Mouse (Mus musculus): Measurements from ENCODE around the gene Atg14. TPM values are rescaled to one million over a fixed set of nuclear protein-coding genes. Genes with fewer than 3 reads are reported as not detected.
"Not testable (repeated sequence)": the region's sequence is repeated elsewhere in the genome, so short reads cannot be mapped to it uniquely, and the experiment has no call there.

The Atg14 gene
- polyA plus RNA-seq, 1 experiment = 14.0 TPM

- TF ChIP-seq POLR2A (IDR thresholded peaks at IDR 0.05; ENCODE audit: borderline replicate concordance, low read depth, low read length) = no peak
- no peak for TF ChIP-seq CTCF (IDR thresholded peaks at IDR 0.05; ENCODE audit: low read depth, low read length)
- Histone ChIP-seq H3K4me1 (ENCODE audit: control insufficient read depth, insufficient read depth, low read length) (peaks cover 7% of the 10 kb centered on the region), H3K4me3 (ENCODE audit: insufficient read depth, low read length) (no peak overlapping the region), H3K27ac (ENCODE audit: insufficient read depth, low read depth, low read length) (no peak overlapping the region)
Measured at GRCm38 (mm10) chr14:47553380-47553779, 17.1 kb downstream of the Atg14 start.

GRCm38 (mm10) chr14:47551668-47552067 is 18.8 kb downstream of the Atg14 start:
- H3K4me1 ChIP-seq (ENCODE audit: control insufficient read depth, insufficient read depth, low read length) = peaks cover 7% of the 10 kb centered on the region
- no peak overlapping the region for H3K27ac ChIP-seq (ENCODE audit: insufficient read depth, low read depth, low read length)
- TF ChIP-seq POLR2A (IDR thresholded peaks at IDR 0.05; ENCODE audit: borderline replicate concordance, low read depth, low read length) (no peak), CTCF (IDR thresholded peaks at IDR 0.05; ENCODE audit: low read depth, low read length) (no peak)
- H3K4me3 ChIP-seq (ENCODE audit: insufficient read depth, low read length) = no peak overlapping the region

- no peak overlapping the region for H3K4me3 ChIP-seq (ENCODE audit: insufficient read depth, low read length)
- H3K4me1 ChIP-seq (ENCODE audit: control insufficient read depth, insufficient read depth, low read length) = peaks cover 25% of the 10 kb centered on the region
- no peak for TF ChIP-seq POLR2A (IDR thresholded peaks at IDR 0.05; ENCODE audit: borderline replicate concordance, low read depth, low read length)
- TF ChIP-seq CTCF (IDR thresholded peaks at IDR 0.05; ENCODE audit: low read depth, low read length) = no peak
- H3K27ac ChIP-seq (ENCODE audit: insufficient read depth, low read depth, low read length) = no peak overlapping the region
Measured at GRCm38 (mm10) chr14:47544877-47545276, 25.6 kb downstream of the Atg14 start.

- H3K4me1 ChIP-seq (ENCODE audit: control insufficient read depth, insufficient read depth, low read length) = peaks cover 25% of the 10 kb centered on the region
- no peak overlapping the region for H3K27ac ChIP-seq (ENCODE audit: insufficient read depth, low read depth, low read length)
- H3K4me3 ChIP-seq (ENCODE audit: insufficient read depth, low read length) = no peak overlapping the region
- TF ChIP-seq POLR2A (IDR thresholded peaks at IDR 0.05; ENCODE audit: borderline replicate concordance, low read depth, low read length) (no peak), CTCF (IDR thresholded peaks at IDR 0.05; ENCODE audit: low read depth, low read length) (no peak)
Measured at GRCm38 (mm10) chr14:47544286-47544685, 26.2 kb downstream of the Atg14 start.

- Histone ChIP-seq H3K4me3 (ENCODE audit: insufficient read depth, low read length) (0 out of 2 replicates have a peak overlapping the region, but pooled peaks have one; percentile 15), H3K4me1 (ENCODE audit: control insufficient read depth, insufficient read depth, low read length) (peaks cover 25% of the 10 kb centered on the region), H3K27ac (ENCODE audit: insufficient read depth, low read depth, low read length) (peak overlapping the region; percentile 61)
- TF ChIP-seq POLR2A (IDR thresholded peaks at IDR 0.05; ENCODE audit: borderline replicate concordance, low read depth, low read length) (no peak), CTCF (IDR thresholded peaks at IDR 0.05; ENCODE audit: low read depth, low read length) (no peak)
Measured at GRCm38 (mm10) chr14:47542283-47542682, 28.2 kb downstream of the Atg14 start.

- Histone ChIP-seq H3K4me3 (ENCODE audit: insufficient read depth, low read length) (no peak overlapping the region), H3K27ac (ENCODE audit: insufficient read depth, low read depth, low read length) (peak overlapping the region; percentile 61), H3K4me1 (ENCODE audit: control insufficient read depth, insufficient read depth, low read length) (peaks cover 25% of the 10 kb centered on the region)
- TF ChIP-seq POLR2A (IDR thresholded peaks at IDR 0.05; ENCODE audit: borderline replicate concordance, low read depth, low read length) (no peak), CTCF (IDR thresholded peaks at IDR 0.05; ENCODE audit: low read depth, low read length) (no peak)
Measured at GRCm38 (mm10) chr14:47541325-47541948, 29.0 kb downstream of the Atg14 start.

GRCm38 (mm10) chr14:47535096-47535495 is 35.4 kb downstream of the Atg14 start:
- Histone ChIP-seq H3K4me3 (ENCODE audit: insufficient read depth, low read length) (no peak overlapping the region), H3K4me1 (ENCODE audit: control insufficient read depth, insufficient read depth, low read length) (peaks cover 16% of the 10 kb centered on the region), H3K27ac (ENCODE audit: insufficient read depth, low read depth, low read length) (no peak overlapping the region)
- TF ChIP-seq POLR2A (IDR thresholded peaks at IDR 0.05; ENCODE audit: borderline replicate concordance, low read depth, low read length) (no peak), CTCF (IDR thresholded peaks at IDR 0.05; ENCODE audit: low read depth, low read length) (no peak)

GRCm38 (mm10) chr14:47534176-47534525 is 36.3 kb downstream of the Atg14 start:
- TF ChIP-seq CTCF (IDR thresholded peaks at IDR 0.05; ENCODE audit: low read depth, low read length) = no peak
- Histone ChIP-seq H3K27ac (ENCODE audit: insufficient read depth, low read depth, low read length) (peak overlapping the region; percentile 30; the same call in 1 of the 2 replicates), H3K4me1 (ENCODE audit: control insufficient read depth, insufficient read depth, low read length) (peaks cover 16% of the 10 kb centered on the region), H3K4me3 (ENCODE audit: insufficient read depth, low read length) (no peak overlapping the region)

GRCm38 (mm10) chr14:47533365-47534175 is 36.9 kb downstream of the Atg14 start:
- Histone ChIP-seq H3K27ac (ENCODE audit: insufficient read depth, low read depth, low read length) (peak overlapping the region; percentile 64), H3K4me3 (ENCODE audit: insufficient read depth, low read length) (no peak overlapping the region), H3K4me1 (ENCODE audit: control insufficient read depth, insufficient read depth, low read length) (peaks cover 16% of the 10 kb centered on the region)
- TF ChIP-seq CTCF (IDR thresholded peaks at IDR 0.05; ENCODE audit: low read depth, low read length) = peak; percentile 36
- no peak for TF ChIP-seq POLR2A (IDR thresholded peaks at IDR 0.05; ENCODE audit: borderline replicate concordance, low read depth, low read length)

- Histone ChIP-seq H3K4me1 (ENCODE audit: control insufficient read depth, insufficient read depth, low read length) (peaks cover 16% of the 10 kb centered on the region), H3K4me3 (ENCODE audit: insufficient read depth, low read length) (no peak overlapping the region), H3K27ac (ENCODE audit: insufficient read depth, low read depth, low read length) (no peak overlapping the region)
- TF ChIP-seq CTCF (IDR thresholded peaks at IDR 0.05; ENCODE audit: low read depth, low read length) (no peak), POLR2A (IDR thresholded peaks at IDR 0.05; ENCODE audit: borderline replicate concordance, low read depth, low read length) (no peak)
Measured at GRCm38 (mm10) chr14:47532496-47532895, 38.0 kb downstream of the Atg14 start.

GRCm38 (mm10) chr14:47529592-47529991 is 40.9 kb downstream of the Atg14 start:
- H3K4me1 ChIP-seq (ENCODE audit: control insufficient read depth, insufficient read depth, low read length) = peaks cover 16% of the 10 kb centered on the region
- H3K27ac ChIP-seq (ENCODE audit: insufficient read depth, low read depth, low read length); H3K4me3 ChIP-seq (ENCODE audit: insufficient read depth, low read length): not testable (repeated sequence)
